Mouse (Mus musculus): ENCODE data around the gene Tapt1.
"Not testable (repeated sequence)": the region's sequence is repeated elsewhere in the genome, so short reads cannot be mapped to it uniquely, and the experiment has no call there.

The Tapt1 gene

GRCm38 (mm10) chr5:44153050-44153449 lies 73.4 kb downstream of the Tapt1 start:
- Histone ChIP-seq H3K36me3 (ENCODE audit: control insufficient read depth, insufficient read depth, low read length, poor library complexity, severe bottlenecking) (no peaks in the 10 kb centered on the region), H3K27me3 (ENCODE audit: control insufficient read depth, insufficient read depth, low read length, poor library complexity, severe bottlenecking) (no peaks in the 10 kb centered on the region)
- no peak for DNase-seq (ENCODE audit: low read depth, low spot score)

GRCm38 (mm10) chr5:44151327-44152051 lies 74.9 kb downstream of the Tapt1 start:
- H3K36me3 ChIP-seq (ENCODE audit: control insufficient read depth, insufficient read depth, low read length, poor library complexity, severe bottlenecking), result no peaks in the 10 kb centered on the region
- no peaks in the 10 kb centered on the region for H3K27me3 ChIP-seq (ENCODE audit: control insufficient read depth, insufficient read depth, low read length, poor library complexity, severe bottlenecking)
- DNase-seq (ENCODE audit: low read depth, low spot score), result no peak

GRCm38 (mm10) chr5:44147732-44148131 lies 78.7 kb downstream of the Tapt1 start:
- Histone ChIP-seq H3K36me3 (ENCODE audit: control insufficient read depth, insufficient read depth, low read length, poor library complexity, severe bottlenecking) (no peaks in the 10 kb centered on the region), H3K27me3 (ENCODE audit: control insufficient read depth, insufficient read depth, low read length, poor library complexity, severe bottlenecking) (no peaks in the 10 kb centered on the region)
- DNase-seq (ENCODE audit: low read depth, low spot score), result no peak

- no peak for DNase-seq (ENCODE audit: low read depth, low spot score)
Measured at GRCm38 (mm10) chr5:44146437-44147332, 79.7 kb downstream of the Tapt1 start.

GRCm38 (mm10) chr5:44143467-44144235 lies 82.8 kb downstream of the Tapt1 start:
- no peak for DNase-seq (ENCODE audit: low read depth, low spot score)
- no peaks in the 10 kb centered on the region for H3K36me3 ChIP-seq (ENCODE audit: control insufficient read depth, insufficient read depth, low read length, poor library complexity, severe bottlenecking)
- H3K27me3 ChIP-seq (ENCODE audit: control insufficient read depth, insufficient read depth, low read length, poor library complexity, severe bottlenecking), result no peaks in the 10 kb centered on the region

More at GRCm38 (mm10) chr5:44146437-44147332, 79.7 kb downstream of the Tapt1 start:
- H3K27me3 ChIP-seq (ENCODE audit: control insufficient read depth, insufficient read depth, low read length, poor library complexity, severe bottlenecking), result no peaks in the 10 kb centered on the region
- no peaks in the 10 kb centered on the region for H3K36me3 ChIP-seq (ENCODE audit: control insufficient read depth, insufficient read depth, low read length, poor library complexity, severe bottlenecking)

- Histone ChIP-seq H3K36me3 (ENCODE audit: control insufficient read depth, insufficient read depth, low read length, poor library complexity, severe bottlenecking) (no peaks in the 10 kb centered on the region), H3K27me3 (ENCODE audit: control insufficient read depth, insufficient read depth, low read length, poor library complexity, severe bottlenecking) (no peaks in the 10 kb centered on the region)
- no peak for DNase-seq (ENCODE audit: low read depth, low spot score)
Measured at GRCm38 (mm10) chr5:44127487-44127886, 98.9 kb downstream of the Tapt1 start.

- DNase-seq (ENCODE audit: low read depth, low spot score); H3K27me3 ChIP-seq (ENCODE audit: control insufficient read depth, insufficient read depth, low read length, poor library complexity, severe bottlenecking); H3K36me3 ChIP-seq (ENCODE audit: control insufficient read depth, insufficient read depth, low read length, poor library complexity, severe bottlenecking): not testable (repeated sequence)
Measured at GRCm38 (mm10) chr5:44126574-44126973, 99.9 kb downstream of the Tapt1 start.
